Mouse (Mus musculus) MEL (cell line): ENCODE results near the gene Spata31d1d. TPM values are rescaled to one million over a fixed set of nuclear protein-coding genes. Genes with fewer than 3 reads are reported as not detected.
"Not testable (repeated sequence)": the region's sequence is repeated elsewhere in the genome, so short reads cannot be mapped to it uniquely, and the experiment has no call there.

ENCODE experiments used
- DNase-seq: peaks from one replicate; pipeline ENCODE4 v3.0.0; 2011; ENCODE audit warnings: low read depth, low spot score
- H3K27ac ChIP-seq: 2 replicates; pipeline ENCODE4 v1.5.1; 2012; ENCODE audit warnings: low read depth, mild to moderate bottlenecking, control low read depth, low read length, moderate library complexity; ENCODE audit not compliant: control insufficient read depth
- H3K27me3 ChIP-seq, 2 experiments: fragments of 150-350 bp in 1 of 2; sonication (generic) in 1 of 2; 2 replicates each; pipeline ENCODE4 v1.6.1; 2012; ENCODE audit warnings: low read length in 2 of 2, mild to moderate bottlenecking in 2 of 2, improper control_type of control experiment in 1 of 2, moderate library complexity in 1 of 2; ENCODE audit not compliant: insufficient read depth in 2 of 2, control insufficient read depth in 1 of 2
- H3K36me3 ChIP-seq, 2 experiments: 2 replicates each; pipeline ENCODE4 v1.6.1; 2012 to 2014; ENCODE audit warnings: low read length in 2 of 2, improper control_type of control experiment in 1 of 2, inconsistent platforms in 1 of 2, mild to moderate bottlenecking in 1 of 2; ENCODE audit not compliant: insufficient read depth in 2 of 2, control insufficient read depth in 1 of 2
- H3K4me1 ChIP-seq, 2 experiments: fragments of 150-350 bp in 1 of 2; sonication (generic) in 1 of 2; 2 replicates each; pipeline ENCODE4 v1.6.1; 2012; ENCODE audit warnings: low read length in 2 of 2, improper control_type of control experiment in 1 of 2, mild to moderate bottlenecking in 1 of 2; ENCODE audit not compliant: insufficient read depth in 2 of 2, control insufficient read depth in 1 of 2
- H3K4me3 ChIP-seq, 2 experiments: fragments of 150-350 bp in 1 of 2; sonication (generic) in 1 of 2; 2 replicates each; pipeline ENCODE4 v1.5.1; 2012; ENCODE audit warnings: low read depth in 2 of 2, low read length in 2 of 2, mild to moderate bottlenecking in 2 of 2, moderate library complexity in 2 of 2, control low read depth in 1 of 2, improper control_type of control experiment in 1 of 2; ENCODE audit not compliant: control insufficient read depth in 1 of 2, insufficient read depth in 1 of 2
- H3K79me2 ChIP-seq: 2 replicates; pipeline ENCODE4 v1.6.1; 2012; ENCODE audit warnings: mild to moderate bottlenecking, low read length, moderate library complexity; ENCODE audit not compliant: control insufficient read depth, poor library complexity, insufficient read depth
- H3K9ac ChIP-seq: 2 replicates; pipeline ENCODE4 v1.6.1; 2012; ENCODE audit warnings: low read depth, mild to moderate bottlenecking, control low read depth, low read length, moderate library complexity; ENCODE audit not compliant: control insufficient read depth, poor library complexity, severe bottlenecking
- H3K9me3 ChIP-seq: fragments of 150-350 bp; sonication (generic); replicated peaks from 2 replicates; pipeline ENCODE4 v1.6.1; 2012; ENCODE audit warnings: mild to moderate bottlenecking, low read length, improper control_type of control experiment, moderate library complexity; ENCODE audit not compliant: insufficient read depth
- CHD1 ChIP-seq: IDR thresholded peaks from 2 replicates; pipeline ENCODE4 v1.6.1; 2012; ENCODE audit warnings: low read depth, mild to moderate bottlenecking, inconsistent platforms, low read length, improper control_type of control experiment
- CTCF ChIP-seq, 3 experiments: IDR thresholded peaks in 2 of 3; conservative IDR thresholded peaks in 1 of 3; 2 replicates each; pipeline ENCODE4 v1.5.1; 2011 to 2012; ENCODE audit warnings: low read length in 3 of 3, low read depth in 2 of 3, mild to moderate bottlenecking in 2 of 3, improper control_type of control experiment in 1 of 3, inconsistent platforms in 1 of 3, mixed read lengths in 1 of 3, moderate library complexity in 1 of 3; ENCODE audit not compliant: control insufficient read depth in 1 of 3, insufficient read depth in 1 of 3, poor library complexity in 1 of 3, severe bottlenecking in 1 of 3
- MAX ChIP-seq: IDR thresholded peaks from 2 replicates; pipeline ENCODE4 v1.6.1; 2011; ENCODE audit warnings: low read length, improper control_type of control experiment
- MEF2A ChIP-seq: IDR thresholded peaks from 2 replicates; pipeline ENCODE4 v1.6.1; 2014; ENCODE audit warnings: low read depth, mild to moderate bottlenecking, inconsistent platforms, low read length, improper control_type of control experiment; ENCODE audit not compliant: poor library complexity, insufficient replicate concordance, severe bottlenecking; ENCODE audit errors: extremely low read depth
- MYB ChIP-seq: IDR thresholded peaks from 2 replicates; pipeline ENCODE4 v1.6.1; 2011; ENCODE audit warnings: mild to moderate bottlenecking, low read depth, low read length, improper control_type of control experiment
- NRF1 ChIP-seq: IDR thresholded peaks from 2 replicates; pipeline ENCODE4 v1.6.1; 2014; ENCODE audit warnings: low read depth, mild to moderate bottlenecking, inconsistent platforms, low read length, improper control_type of control experiment, moderate library complexity; ENCODE audit not compliant: poor library complexity, insufficient read depth, severe bottlenecking
- RAD21 ChIP-seq: IDR thresholded peaks from 2 replicates; pipeline ENCODE4 v1.6.1; 2011; ENCODE audit warnings: mild to moderate bottlenecking, low read depth, low read length, improper control_type of control experiment
- SMC3 ChIP-seq: IDR thresholded peaks from 2 replicates; pipeline ENCODE4 v1.6.1; 2011; ENCODE audit warnings: low read depth, low read length, improper control_type of control experiment
- USF1 ChIP-seq: IDR thresholded peaks from 2 replicates; pipeline ENCODE4 v1.6.1; 2014; ENCODE audit warnings: low read depth, mild to moderate bottlenecking, inconsistent platforms, low read length, improper control_type of control experiment, moderate library complexity
- USF2 ChIP-seq, 2 experiments: IDR thresholded peaks; 2 replicates each; pipeline ENCODE4 v1.6.1; 2011 to 2012; ENCODE audit warnings: improper control_type of control experiment in 2 of 2, low read length in 2 of 2, borderline replicate concordance in 1 of 2, inconsistent platforms in 1 of 2, low read depth in 1 of 2, mild to moderate bottlenecking in 1 of 2; ENCODE audit not compliant: insufficient read depth in 1 of 2
- ZC3H11A ChIP-seq: IDR thresholded peaks from 2 replicates; pipeline ENCODE4 v1.6.1; 2012; ENCODE audit warnings: low read depth, mild to moderate bottlenecking, inconsistent platforms, low read length, improper control_type of control experiment
- ZMIZ1 ChIP-seq: IDR thresholded peaks from 2 replicates; pipeline ENCODE4 v1.6.1; 2012; ENCODE audit warnings: low read depth, mild to moderate bottlenecking, inconsistent platforms, low read length, improper control_type of control experiment, moderate library complexity
- ZNF384 ChIP-seq: IDR thresholded peaks from 2 replicates; pipeline ENCODE4 v1.6.1; 2012; ENCODE audit warnings: low read depth, mild to moderate bottlenecking, inconsistent platforms, low read length, improper control_type of control experiment
- polyA plus RNA-seq, 2 experiments: library from polyadenylated mRNA; stranded (reverse) in 1 of 2; unstranded in 1 of 2; fragments of >175 nt in 1 of 2; fragments of >200 nt in 1 of 2; gene quantifications; 2 replicates each; pipeline versions ENCODE4 v1.2.1 to v1.2.4; 2012; ENCODE audit warnings: low replicate concordance in 2 of 2, low read depth in 1 of 2; ENCODE audit not compliant: insufficient read length in 2 of 2, insufficient read depth in 1 of 2, missing spikeins in 1 of 2
- total RNA-seq: library from RNA; depleted of rRNA; stranded (reverse); fragments of 300-350 nt; gene quantifications from 2 replicates; pipeline ENCODE4 v1.2.3, GENCODE M21; 2012

Gene Spata31d1d
- total and polyA plus RNA-seq, 3 experiments, result not detected

DNA sequence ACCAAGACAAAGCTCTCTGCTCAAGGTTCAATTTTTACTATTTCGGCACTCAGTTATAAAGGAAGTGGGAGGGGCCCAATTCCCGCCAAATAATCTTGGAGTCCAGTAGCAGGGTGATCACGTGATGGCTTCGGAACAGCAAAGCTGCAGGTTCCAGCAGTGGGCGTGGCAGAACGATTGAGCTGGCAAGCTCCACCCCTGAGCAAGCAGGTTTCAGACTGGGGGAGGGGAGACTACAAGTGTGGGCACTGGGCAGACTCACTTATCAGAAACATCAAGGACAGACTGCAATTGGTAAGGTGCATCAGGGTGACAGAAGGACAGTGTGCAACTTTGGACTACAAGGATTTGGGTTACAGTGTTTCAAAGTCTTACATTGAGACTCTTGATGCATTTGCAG is 2.8 kb upstream of the Spata31d1d start:
- peak overlapping the region; percentile 19 for H3K9ac ChIP-seq
- peaks cover 0 to 14% of the 10 kb centered on the region in 2 experiments; a peak in 2 of 4 replicates for H3K4me1 ChIP-seq
- not testable (repeated sequence) for H3K79me2 ChIP-seq, H3K36me3 ChIP-seq, H3K9me3 ChIP-seq, H3K27me3 ChIP-seq
- peak; percentile 82 for TF ChIP-seq USF1
- peak overlapping the region; percentile 52 for H3K27ac ChIP-seq
- H3K4me3 ChIP-seq, result peak overlapping the region; percentile 15 to 38; a peak in 3 of 4 replicates
- peak; percentile 62 for DNase-seq

DNA sequence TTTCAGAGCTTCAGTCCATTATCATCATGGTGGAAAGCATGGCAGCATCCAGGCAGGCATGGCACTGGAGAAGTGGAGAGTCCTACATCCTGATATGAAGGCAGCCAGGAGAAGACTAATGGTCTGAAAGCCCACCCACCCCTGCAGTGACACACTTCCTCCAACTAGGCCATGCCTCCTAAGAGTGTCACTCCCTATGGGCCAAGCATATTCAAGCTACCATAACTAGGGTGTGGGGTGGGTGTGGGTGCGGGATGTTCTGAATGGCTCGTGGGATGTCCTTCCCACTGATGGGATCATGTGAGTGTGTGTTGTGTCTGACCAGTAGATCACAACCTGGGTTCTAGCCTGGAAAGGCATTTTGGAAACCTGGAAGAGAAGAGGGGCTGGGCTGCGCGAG is 2.4 kb upstream of the Spata31d1d start:
- no peak for TF ChIP-seq ZMIZ1
- TF ChIP-seq NRF1, result no peak
- no peak for TF ChIP-seq USF2 (IDR thresholded peaks at IDR 0.05; ENCODE audit: borderline replicate concordance in 1 of 2, insufficient read depth in 1 of 2, low read depth in 1 of 2, low read length in 2 of 2)
- TF ChIP-seq MYB, result no peak
- TF ChIP-seq MAX, result peak; percentile 26; the same call in 1 of the 2 replicates
- Histone ChIP-seq H3K36me3 (peaks cover 0 to 6% of the 10 kb centered on the region in 2 experiments; a peak in 2 of 4 replicates), H3K4me1 (peaks cover 0 to 14% of the 10 kb centered on the region in 2 experiments; a peak in 2 of 4 replicates), H3K9me3 (no peaks in the 10 kb centered on the region), H3K27me3 (no peaks in the 10 kb centered on the region), H3K27ac (peak overlapping the region; percentile 44; the same call in 1 of the 2 replicates), H3K79me2 (no peaks in the 10 kb centered on the region), H3K4me3 (no peak overlapping the region), H3K9ac (no peak overlapping the region)
- peak; percentile 66 for DNase-seq

DNA sequence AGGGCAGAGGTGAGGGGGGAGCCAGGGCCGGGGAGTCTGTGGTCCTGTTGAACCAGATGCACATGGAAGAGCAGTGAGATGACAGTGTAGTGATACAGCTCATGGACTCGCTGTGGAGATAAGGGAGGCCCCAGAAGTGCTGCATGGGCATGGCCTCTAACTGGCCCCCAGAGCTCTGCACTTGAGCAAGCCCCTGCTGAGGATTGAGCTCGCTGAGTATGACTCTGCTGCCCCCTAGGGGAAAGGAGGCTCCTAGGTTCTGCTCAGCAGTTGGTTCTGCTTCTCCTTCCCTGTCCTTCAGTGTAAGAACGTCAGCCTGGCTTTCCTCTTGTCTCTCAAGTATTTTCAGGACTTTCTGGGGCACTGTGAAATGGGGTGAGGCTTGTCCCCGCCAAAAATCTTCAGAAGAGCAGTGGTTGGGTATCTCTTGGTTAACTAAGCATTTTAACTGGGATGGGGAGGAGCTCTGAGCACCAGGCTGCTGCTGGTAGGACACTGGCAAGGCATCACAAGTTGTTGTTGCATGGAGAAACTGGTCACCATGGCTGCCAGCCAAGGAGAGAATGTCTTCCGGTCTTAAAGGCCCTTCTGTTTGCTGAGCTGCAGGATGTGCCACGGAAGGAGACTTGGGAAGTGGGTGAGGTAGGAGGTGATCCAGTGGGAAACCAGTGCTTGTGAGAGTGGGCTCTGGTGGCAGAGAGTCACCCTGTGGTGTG is 3.0 kb downstream of the Spata31d1d start:
- Histone ChIP-seq H3K9me3 (no peaks in the 10 kb centered on the region), H3K79me2 (no peaks in the 10 kb centered on the region), H3K4me3 (no peak overlapping the region), H3K36me3 (no peaks in the 10 kb centered on the region), H3K27me3 (no peaks in the 10 kb centered on the region), H3K4me1 (peaks cover 0 to 2% of the 10 kb centered on the region in 2 experiments; a peak in 1 of 4 replicates), H3K27ac (no peak overlapping the region), H3K9ac (0 out of 2 replicates have a peak overlapping the region, but pooled peaks have one; percentile 16)
- TF ChIP-seq RAD21 (peak; percentile 98), SMC3 (peak; percentile 89), CTCF (IDR thresholded peaks at IDR 0.05 in 2 of 3, conservative IDR thresholded peaks at IDR 0.05 in 1 of 3; ENCODE audit: control insufficient read depth in 1 of 3, insufficient read depth in 1 of 3, low read depth in 2 of 3, low read length in 3 of 3, poor library complexity in 1 of 3, severe bottlenecking in 1 of 3) (peak; percentile 93 to 97 (median 97)), CHD1 (no peak), MEF2A (no peak), ZNF384 (no peak), ZC3H11A (peak; percentile 89)
- peak; percentile 90 for DNase-seq
